Mouse (Mus musculus) heart, embryonic 13.5 days (tissue): ENCODE results near the gene Olfr506. TPM values are rescaled to one million over a fixed set of nuclear protein-coding genes. Genes with fewer than 3 reads are reported as not detected.
"Not testable (repeated sequence)": the region's sequence is repeated elsewhere in the genome, so short reads cannot be mapped to it uniquely, and the experiment has no call there.

ENCODE experiments used
- ATAC-seq: fragments of 200-750 bp; cut with Nextera tagmentation; 2 replicates; pipeline ENCODE4 v1.8.0; 2017; ENCODE audit warnings: moderate TSS enrichment; ENCODE audit not compliant: insufficient number of reproducible peaks, low FRiP score, low TSS enrichment; ENCODE audit errors: extremely low read depth
- H3K27ac ChIP-seq: fragments of 300-500 bp; sonication (generic); replicated peaks from 2 replicates; pipeline ENCODE4 v1.5.1; 2015; ENCODE audit warnings: moderate library complexity, mild to moderate bottlenecking, inconsistent platforms
- H3K27me3 ChIP-seq: fragments of 300-500 bp; sonication (generic); replicated peaks from 2 replicates; pipeline ENCODE4 v1.6.1; 2015; ENCODE audit warnings: mild to moderate bottlenecking, inconsistent platforms
- H3K36me3 ChIP-seq: fragments of 300-500 bp; sonication (generic); 2 replicates; pipeline ENCODE4 v1.6.1; 2015; ENCODE audit warnings: mild to moderate bottlenecking, inconsistent platforms
- H3K4me1 ChIP-seq: fragments of 300-500 bp; sonication (generic); 2 replicates; pipeline ENCODE4 v1.6.1; 2015; ENCODE audit warnings: inconsistent platforms
- H3K4me2 ChIP-seq: fragments of 300-500 bp; sonication (generic); 2 replicates; pipeline ENCODE4 v1.6.1; 2015; ENCODE audit warnings: inconsistent platforms, mild to moderate bottlenecking, moderate library complexity
- H3K4me3 ChIP-seq: fragments of 300-500 bp; sonication (generic); 2 replicates; pipeline ENCODE4 v1.5.1; 2015; ENCODE audit warnings: moderate library complexity, mild to moderate bottlenecking, inconsistent platforms
- H3K9ac ChIP-seq: fragments of 300-500 bp; sonication (generic); 2 replicates; pipeline ENCODE4 v1.6.1; 2015; ENCODE audit warnings: inconsistent platforms, mild to moderate bottlenecking, moderate library complexity
- H3K9me3 ChIP-seq: fragments of 300-500 bp; sonication (generic); 2 replicates; pipeline ENCODE4 v1.6.1; 2016; ENCODE audit warnings: inconsistent platforms
- WGBS: fragments of 180-500 bp; shearing (Covaris S2); methylation state at CpG from one replicate; pipeline ENCODE4 v1.1.7; 2015; ENCODE audit warnings: mixed read lengths; 5-methylcytosine and 5-hydroxymethylcytosine counted together
- polyA plus RNA-seq: library from polyadenylated mRNA; unstranded; fragments of >200 nt; fragmentation: Nextera tagmentation; extraction: Ambion mirVana; gene quantifications from 2 replicates; pipeline ENCODE4 v1.2.1, GENCODE M21; 2015

Olfr506 gene
- not detected in 2 replicates for polyA plus RNA-seq

DNA sequence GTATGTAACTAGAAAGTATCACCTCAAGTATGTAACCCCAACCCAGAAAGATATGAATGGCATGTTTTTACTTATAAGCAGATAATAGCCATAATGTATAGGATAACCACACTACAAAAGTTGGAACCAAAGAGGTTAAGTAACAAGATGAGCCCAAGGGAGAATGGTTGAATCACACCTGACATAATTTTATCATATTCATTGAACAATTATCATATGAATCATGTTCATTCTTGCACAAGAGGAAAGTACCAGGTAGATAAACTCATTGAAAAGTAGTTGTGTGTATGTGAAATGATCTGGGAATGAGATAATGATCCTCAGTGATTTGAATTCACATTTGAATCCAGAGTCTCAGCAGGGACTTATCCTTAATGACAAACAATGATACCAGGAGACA, at the start of gene Olfr506:
Olfr506 (plus strand) TSS at position 301 of the 400 bp plus-strand sequence.
- Histone ChIP-seq H3K4me3 (no peak within 1 kb of the TSS), H3K27me3 (no peaks in the 10 kb centered on the region), H3K9ac (no peak within 1 kb of the TSS), H3K4me2 (no peak within 1 kb of the TSS), H3K36me3 (no peaks in the 10 kb centered on the region), H3K9me3 (no peaks in the 10 kb centered on the region), H3K4me1 (no peaks in the 10 kb centered on the region), H3K27ac (no peak within 1 kb of the TSS)
- ATAC-seq: no peak

DNA sequence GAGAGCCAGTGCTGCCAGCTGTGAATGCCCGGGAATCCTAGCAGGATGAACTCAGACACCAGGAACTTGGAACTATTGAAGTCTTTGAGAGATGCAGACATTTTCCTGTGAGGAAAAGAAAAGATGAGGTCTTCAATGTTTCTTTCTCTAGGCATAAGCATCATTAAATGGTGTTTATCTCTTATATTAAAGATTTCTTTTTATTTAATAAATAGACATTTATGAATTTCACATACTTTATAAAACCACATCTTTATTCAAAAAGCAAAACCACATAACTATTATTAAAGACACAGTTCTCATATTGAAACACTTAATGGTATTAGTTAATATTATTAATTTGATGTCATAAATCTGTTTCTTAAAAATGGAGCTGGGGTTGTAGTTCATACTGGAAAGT, 44.9 kb upstream of the Olfr506 start, which contains the start of gene Olfr504:
Olfr504 (minus strand) TSS at position 101 of the 400 bp plus-strand sequence.
- no peaks in the 10 kb centered on the region for H3K4me1 ChIP-seq
- H3K27me3 ChIP-seq: no peaks in the 10 kb centered on the region
- H3K9ac ChIP-seq: no peak within 1 kb of the TSS
- no peak within 1 kb of the TSS for H3K4me3 ChIP-seq
- peaks cover 23% of the 10 kb centered on the region for H3K9me3 ChIP-seq
- H3K27ac ChIP-seq: no peak within 1 kb of the TSS
- H3K36me3 ChIP-seq: no peaks in the 10 kb centered on the region
- 64% methylated on average over 1 of the region's 1 CpGs for WGBS
- no peak for ATAC-seq
- no peak within 1 kb of the TSS for H3K4me2 ChIP-seq

DNA sequence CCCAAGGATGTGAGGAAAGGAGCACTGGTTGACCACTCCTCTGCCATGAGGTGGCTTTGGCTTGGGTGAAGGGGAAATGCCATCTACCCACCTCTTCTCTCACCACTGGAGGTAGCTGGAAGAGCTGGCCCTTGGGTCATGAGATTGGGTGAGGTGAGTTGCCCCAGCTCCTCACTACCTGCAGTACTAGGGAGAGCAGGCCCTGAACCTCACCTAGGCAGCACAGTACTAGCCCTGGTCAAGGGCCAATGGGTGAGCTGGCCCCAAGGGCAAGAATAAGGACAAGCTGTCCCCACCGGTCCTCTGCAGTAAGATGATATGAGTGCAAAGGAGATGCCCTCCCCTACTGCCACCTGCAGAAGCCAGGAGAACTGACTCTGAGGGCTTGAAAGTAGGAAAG, 20.8 kb upstream of the Olfr506 start:
- Histone ChIP-seq H3K27ac (no peak overlapping the region), H3K4me3 (no peak overlapping the region), H3K4me1 (no peaks in the 10 kb centered on the region), H3K27me3 (no peaks in the 10 kb centered on the region), H3K4me2 (no peak overlapping the region), H3K9ac (no peak overlapping the region), H3K36me3 (no peaks in the 10 kb centered on the region), H3K9me3 (0 out of 2 replicates have a peak, but pooled peaks cover 3% of the 10 kb centered on the region)
- 84% methylated on average over 1 of the region's 1 CpGs for WGBS
- no peak for ATAC-seq

DNA sequence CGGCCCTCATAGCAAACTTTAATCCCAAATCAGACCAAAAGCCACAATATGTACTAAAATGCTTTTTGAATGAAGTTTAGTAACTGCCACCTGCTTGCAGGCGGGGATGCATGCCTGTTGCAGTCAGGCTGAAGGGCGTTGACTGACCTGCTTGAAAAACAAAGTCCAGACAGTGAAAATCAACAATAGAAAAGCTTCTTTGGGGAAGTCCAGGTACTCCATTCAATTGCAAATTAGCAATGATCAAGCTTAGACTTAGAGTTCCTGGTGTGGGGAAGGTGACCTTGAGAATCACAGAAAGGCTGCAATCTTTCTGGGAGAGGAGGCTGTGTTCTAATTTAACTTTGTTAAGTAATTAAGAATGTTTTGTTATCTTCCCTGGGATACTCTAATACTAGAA, 8.7 kb upstream of the Olfr506 start:
- H3K4me3 ChIP-seq, H3K4me2 ChIP-seq, ATAC-seq, H3K27ac ChIP-seq, H3K9me3 ChIP-seq, H3K9ac ChIP-seq, H3K36me3 ChIP-seq, H3K4me1 ChIP-seq, H3K27me3 ChIP-seq: not testable (repeated sequence)
- 64% methylated on average over 3 of the region's 3 CpGs for WGBS

DNA sequence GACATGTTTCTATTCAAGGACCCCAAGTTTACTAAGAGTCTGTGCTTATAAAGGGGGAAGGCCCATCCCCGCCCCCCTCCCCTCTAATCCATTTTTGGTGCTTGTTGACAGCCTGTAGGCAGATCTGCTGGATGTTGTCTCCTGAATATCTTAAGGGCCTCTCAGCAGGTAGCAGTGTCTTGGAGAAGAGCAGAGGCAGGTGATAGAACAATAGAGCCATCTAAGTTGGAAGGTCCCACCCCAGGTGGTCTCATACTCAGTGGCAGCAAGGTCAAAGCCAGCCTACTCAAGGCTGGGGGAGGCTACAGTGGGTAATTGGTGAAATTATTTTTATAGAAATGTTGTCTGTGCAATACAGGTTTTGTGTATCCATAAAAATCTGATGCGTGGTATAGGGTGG, 3.5 kb downstream of the Olfr506 start:
- Histone ChIP-seq H3K9me3 (no peaks in the 10 kb centered on the region), H3K4me1 (no peaks in the 10 kb centered on the region), H3K4me3 (no peak overlapping the region), H3K4me2 (no peak overlapping the region), H3K27ac (no peak overlapping the region), H3K36me3 (no peaks in the 10 kb centered on the region), H3K27me3 (no peaks in the 10 kb centered on the region), H3K9ac (no peak overlapping the region)
- ATAC-seq: no peak
- 73% methylated on average over 2 of the region's 2 CpGs for WGBS

DNA sequence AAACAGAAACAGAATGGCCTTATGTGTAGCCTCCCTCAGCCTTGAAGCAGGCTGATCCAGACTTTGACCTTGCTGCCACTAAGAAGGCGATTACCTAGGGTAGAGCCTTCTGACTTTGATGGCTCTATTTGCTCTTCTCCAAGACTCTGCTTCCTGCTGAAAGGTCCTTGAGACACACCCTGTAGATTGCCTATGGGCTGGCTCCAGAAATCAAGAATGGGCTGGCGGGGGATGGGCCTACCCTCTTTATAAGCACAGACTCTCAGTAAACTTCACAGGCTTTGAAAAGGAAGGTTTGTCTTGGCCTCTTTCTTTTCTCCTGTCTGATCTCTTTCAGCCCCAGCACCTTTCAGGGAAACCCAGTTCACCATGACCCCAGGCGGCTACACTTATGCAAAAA, 6.2 kb downstream of the Olfr506 start:
- not testable (repeated sequence) for H3K27me3 ChIP-seq, H3K4me1 ChIP-seq, ATAC-seq, H3K9me3 ChIP-seq, H3K36me3 ChIP-seq, H3K9ac ChIP-seq, H3K27ac ChIP-seq, H3K4me2 ChIP-seq, H3K4me3 ChIP-seq
- WGBS: 50% methylated on average over 3 of the region's 3 CpGs

DNA sequence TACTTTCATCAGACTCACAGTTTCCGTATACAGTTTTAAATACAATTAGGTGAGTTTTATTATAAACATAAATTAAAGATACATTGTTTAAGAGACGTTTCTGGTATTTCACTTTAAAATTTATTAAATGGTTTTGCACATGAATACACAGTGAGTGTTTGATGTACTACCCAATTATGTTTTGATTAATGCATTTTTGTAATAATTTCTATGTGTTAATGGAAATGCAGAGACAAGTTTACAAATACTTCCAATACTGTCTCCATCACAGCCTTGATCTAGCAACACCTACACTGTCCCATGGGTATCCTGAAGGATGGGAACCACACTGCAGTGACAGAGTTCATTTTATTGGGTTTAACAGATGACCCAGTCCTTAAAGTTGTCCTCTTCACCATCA, 10.9 kb downstream of the Olfr506 start, which contains the start of gene Olfr507:
Olfr507 (plus strand) TSS at position 301 of the 400 bp plus-strand sequence.
- WGBS: 61% methylated on average over 2 of the region's 2 CpGs
- H3K4me1 ChIP-seq: no peaks in the 10 kb centered on the region
- H3K27me3 ChIP-seq: no peaks in the 10 kb centered on the region
- H3K36me3 ChIP-seq: no peaks in the 10 kb centered on the region
- no peak within 1 kb of the TSS for H3K4me2 ChIP-seq
- ATAC-seq: no peak
- no peak within 1 kb of the TSS for H3K4me3 ChIP-seq
- H3K9me3 ChIP-seq: no peaks in the 10 kb centered on the region
- H3K9ac ChIP-seq: no peak within 1 kb of the TSS
- no peak within 1 kb of the TSS for H3K27ac ChIP-seq

DNA sequence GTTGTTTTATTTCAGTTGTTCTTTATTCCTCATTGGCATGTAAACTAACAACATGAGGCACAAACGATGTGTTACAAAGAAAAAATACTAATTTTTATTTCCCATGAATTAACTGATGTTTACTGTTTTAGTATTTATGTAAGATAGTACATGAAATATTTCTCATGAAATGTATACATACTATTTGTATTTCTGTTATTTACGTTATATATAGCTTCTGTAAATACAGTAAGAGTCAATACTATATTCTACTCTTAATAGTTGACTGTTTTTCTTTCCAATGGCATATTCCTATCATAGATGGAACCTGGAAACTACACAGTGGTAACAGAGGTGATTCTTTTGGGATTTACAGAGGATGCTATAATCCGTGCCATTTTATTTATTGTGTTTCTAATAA, 19.1 kb downstream of the Olfr506 start, which contains the start of gene Olfr508:
Olfr508 (plus strand) TSS at position 301 of the 400 bp plus-strand sequence.
- Histone ChIP-seq H3K9ac (no peak within 1 kb of the TSS), H3K27me3 (no peaks in the 10 kb centered on the region), H3K9me3 (no peaks in the 10 kb centered on the region), H3K4me2 (no peak within 1 kb of the TSS), H3K4me1 (no peaks in the 10 kb centered on the region), H3K4me3 (no peak within 1 kb of the TSS), H3K27ac (no peak within 1 kb of the TSS), H3K36me3 (no peaks in the 10 kb centered on the region)
- ATAC-seq: no peak
- WGBS: 64% methylated on average over 3 of the region's 3 CpGs

DNA sequence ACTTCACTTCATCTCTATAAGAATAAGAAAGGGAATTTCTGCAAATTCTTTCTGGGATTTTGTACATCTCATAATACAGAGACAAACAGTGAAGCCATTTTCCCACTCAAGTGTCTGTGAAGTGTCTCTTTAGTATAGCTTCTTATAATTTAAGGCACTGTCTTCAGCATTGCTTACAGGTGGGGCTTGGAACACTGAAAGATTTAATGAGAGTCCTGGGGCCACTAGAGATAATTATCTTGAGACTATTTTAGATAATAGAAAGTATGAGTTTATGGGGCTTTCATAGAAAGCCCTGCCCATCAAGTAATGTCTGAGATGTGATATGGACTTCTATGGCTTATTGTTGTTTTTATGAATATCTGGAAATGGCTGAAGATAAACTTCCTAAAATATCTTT, 41.2 kb downstream of the Olfr506 start, which contains the start of gene Olfr509:
Olfr509 (minus strand) TSS at position 101 of the 400 bp plus-strand sequence.
- H3K27me3 ChIP-seq: no peaks in the 10 kb centered on the region
- no peak within 1 kb of the TSS for H3K27ac ChIP-seq
- H3K4me3 ChIP-seq: no peak within 1 kb of the TSS
- H3K36me3 ChIP-seq: no peaks in the 10 kb centered on the region
- no peaks in the 10 kb centered on the region for H3K4me1 ChIP-seq
- no peaks in the 10 kb centered on the region for H3K9me3 ChIP-seq
- no peak for ATAC-seq
- no peak within 1 kb of the TSS for H3K4me2 ChIP-seq
- no peak within 1 kb of the TSS for H3K9ac ChIP-seq

DNA sequence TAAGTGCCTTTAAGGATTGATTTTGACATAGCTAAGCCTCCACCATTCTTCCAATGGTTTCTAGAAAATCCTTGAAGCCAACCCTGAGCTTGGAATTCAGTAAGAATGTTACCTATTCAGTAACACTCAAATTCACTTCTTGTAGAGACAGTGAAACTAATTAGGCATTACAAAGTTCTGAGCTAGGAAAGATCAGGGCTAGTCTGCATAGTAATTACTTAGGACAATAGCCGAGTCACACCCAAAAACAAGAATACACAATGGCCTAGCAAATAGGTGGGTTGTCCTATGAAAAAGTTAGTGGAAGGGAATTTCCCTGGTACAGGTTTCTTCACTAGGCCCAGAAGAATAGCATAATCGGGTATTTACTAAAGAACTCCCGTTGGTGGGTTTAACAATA, 51.8 kb downstream of the Olfr506 start:
- Histone ChIP-seq H3K9me3 (no peaks in the 10 kb centered on the region), H3K36me3 (no peaks in the 10 kb centered on the region), H3K9ac (no peak overlapping the region), H3K27me3 (no peaks in the 10 kb centered on the region), H3K4me2 (no peak overlapping the region), H3K4me1 (no peaks in the 10 kb centered on the region), H3K27ac (no peak overlapping the region), H3K4me3 (no peak overlapping the region)
- WGBS: 69% methylated on average over 3 of the region's 3 CpGs
- no peak for ATAC-seq
